Mouse (Mus musculus): ENCODE data around the gene Tbpl2. TPM values are rescaled to one million over a fixed set of nuclear protein-coding genes. Genes with fewer than 3 reads are reported as not detected.

The Tbpl2 gene
- polyA plus RNA-seq, 1 experiment from 2014 or later: not detected

GRCm38 (mm10) chr2:24049344-24049990 lies 46.9 kb downstream of the Tbpl2 start, which contains the start of gene Hnmt:
TSS of gene Hnmt (minus strand) at chr2:24049394.
- peak within 1 kb of the TSS; percentile 29 for H3K4me3 ChIP-seq (replicated peaks; ENCODE audit: low read depth, low read length)
- H3K36me3 ChIP-seq (ENCODE audit: insufficient read depth, low read length): no peaks in the 10 kb centered on the region
- peak within 1 kb of the TSS; percentile 18; the same call in 1 of the 2 replicates for H3K9ac ChIP-seq (ENCODE audit: low read depth, low read length)
- ATAC-seq (replicated peaks; ENCODE audit: low FRiP score, low read depth): no peak
- peak within 1 kb of the TSS; percentile 59 for H3K4me2 ChIP-seq (ENCODE audit: low read length)
- DNase-seq (ENCODE audit: low spot score): no peak
- no peak for TF ChIP-seq CTCF (IDR thresholded peaks at IDR 0.05; ENCODE audit: low read depth)
- H3K27me3 ChIP-seq (ENCODE audit: insufficient read depth, low read length): no peaks in the 10 kb centered on the region
- H3K9me3 ChIP-seq (replicated peaks; ENCODE audit: low read length): no peaks in the 10 kb centered on the region
- H3K4me1 ChIP-seq (replicated peaks; ENCODE audit: insufficient read depth, low read length): no peaks in the 10 kb centered on the region
- H3K27ac ChIP-seq: peak within 1 kb of the TSS; percentile 58
- 45% methylated on average over 7 of the region's 7 CpGs for WGBS

GRCm38 (mm10) chr2:24048480-24049097 lies 47.8 kb downstream of the Tbpl2 start:
- peak overlapping the region; percentile 59 for H3K4me2 ChIP-seq (ENCODE audit: low read length)
- H3K36me3 ChIP-seq (ENCODE audit: insufficient read depth, low read length): no peaks in the 10 kb centered on the region
- H3K27ac ChIP-seq: peak overlapping the region; percentile 58
- no peak overlapping the region; the same call in 1 of the 2 replicates for H3K9ac ChIP-seq (ENCODE audit: low read depth, low read length)
- H3K9me3 ChIP-seq (replicated peaks; ENCODE audit: low read length): no peaks in the 10 kb centered on the region
- 13% methylated on average over 16 of the region's 16 CpGs for WGBS
- H3K27me3 ChIP-seq (ENCODE audit: insufficient read depth, low read length): no peaks in the 10 kb centered on the region
- H3K4me1 ChIP-seq (replicated peaks; ENCODE audit: insufficient read depth, low read length): no peaks in the 10 kb centered on the region
- H3K4me3 ChIP-seq (replicated peaks; ENCODE audit: low read depth, low read length): peak overlapping the region; percentile 29
- ATAC-seq (replicated peaks; ENCODE audit: low FRiP score, low read depth): peak; percentile 82
- no peak for TF ChIP-seq CTCF (IDR thresholded peaks at IDR 0.05; ENCODE audit: low read depth)
- peak; percentile 51 for DNase-seq (ENCODE audit: low spot score)

- Histone ChIP-seq H3K27ac (0 out of 2 replicates have a peak overlapping the region, but pooled peaks have one; percentile 58), H3K4me3 (replicated peaks; ENCODE audit: low read depth, low read length) (peak overlapping the region; percentile 29), H3K9ac (ENCODE audit: low read depth, low read length) (no peak overlapping the region; the same call in 1 of the 2 replicates), H3K36me3 (ENCODE audit: insufficient read depth, low read length) (no peaks in the 10 kb centered on the region), H3K27me3 (ENCODE audit: insufficient read depth, low read length) (no peaks in the 10 kb centered on the region), H3K4me2 (ENCODE audit: low read length) (peak overlapping the region; percentile 59), H3K9me3 (replicated peaks; ENCODE audit: low read length) (no peaks in the 10 kb centered on the region), H3K4me1 (replicated peaks; ENCODE audit: insufficient read depth, low read length) (no peaks in the 10 kb centered on the region)
- no peak for TF ChIP-seq CTCF (IDR thresholded peaks at IDR 0.05; ENCODE audit: low read depth)
- 57% methylated on average over 6 of the region's 6 CpGs for WGBS
- no peak for ATAC-seq (replicated peaks; ENCODE audit: low FRiP score, low read depth)
- DNase-seq (ENCODE audit: low spot score): no peak
Observed at GRCm38 (mm10) chr2:24047551-24048479, 48.6 kb downstream of the Tbpl2 start.

GRCm38 (mm10) chr2:24042901-24043300 lies 53.5 kb downstream of the Tbpl2 start:
- Histone ChIP-seq H3K27me3 (ENCODE audit: insufficient read depth, low read length) (no peaks in the 10 kb centered on the region), H3K27ac (no peak overlapping the region), H3K36me3 (ENCODE audit: insufficient read depth, low read length) (no peaks in the 10 kb centered on the region), H3K9ac (ENCODE audit: low read depth, low read length) (no peak overlapping the region), H3K4me1 (replicated peaks; ENCODE audit: insufficient read depth, low read length) (no peaks in the 10 kb centered on the region), H3K9me3 (replicated peaks; ENCODE audit: low read length) (no peaks in the 10 kb centered on the region), H3K4me2 (ENCODE audit: low read length) (no peak overlapping the region), H3K4me3 (replicated peaks; ENCODE audit: low read depth, low read length) (no peak overlapping the region)
- no peak for TF ChIP-seq CTCF (IDR thresholded peaks at IDR 0.05; ENCODE audit: low read depth)
- ATAC-seq (replicated peaks; ENCODE audit: low FRiP score, low read depth): no peak
- whole genome bisulfite sequencing: 88% methylated on average over 1 of the region's 1 CpGs
- DNase-seq (ENCODE audit: low spot score): no peak

- no peak overlapping the region for H3K4me2 ChIP-seq (ENCODE audit: low read length)
- H3K27ac ChIP-seq: no peak overlapping the region
- no peak for TF ChIP-seq CTCF (IDR thresholded peaks at IDR 0.05; ENCODE audit: low read depth)
- ATAC-seq (replicated peaks; ENCODE audit: low FRiP score, low read depth): no peak
- H3K9me3 ChIP-seq (replicated peaks; ENCODE audit: low read length): no peaks in the 10 kb centered on the region
- no peak overlapping the region for H3K9ac ChIP-seq (ENCODE audit: low read depth, low read length)
- no peak for DNase-seq (ENCODE audit: low spot score)
- WGBS: 94% methylated on average over 1 of the region's 1 CpGs
- no peak overlapping the region for H3K4me3 ChIP-seq (replicated peaks; ENCODE audit: low read depth, low read length)
- H3K27me3 ChIP-seq (ENCODE audit: insufficient read depth, low read length): no peaks in the 10 kb centered on the region
- no peaks in the 10 kb centered on the region for H3K4me1 ChIP-seq (replicated peaks; ENCODE audit: insufficient read depth, low read length)
- no peaks in the 10 kb centered on the region for H3K36me3 ChIP-seq (ENCODE audit: insufficient read depth, low read length)
Observed at GRCm38 (mm10) chr2:24040531-24040930, 55.9 kb downstream of the Tbpl2 start.

Other genes with a start within 250 kb of the Tbpl2 start
- 5.3 and 5.8 TPM in 2 replicates for gene Hnmt, start 47.2 kb downstream of the Tbpl2 start, polyA plus RNA-seq (2015; fragmentation: Nextera tagmentation; extraction: Ambion mirVana)
- gene Il1f8, start 56.6 kb upstream of the Tbpl2 start, polyA plus RNA-seq (2015; fragmentation: Nextera tagmentation; extraction: Ambion mirVana): not detected in 2 replicates
- gene Il1f9, start 89.9 kb upstream of the Tbpl2 start, polyA plus RNA-seq (2015; fragmentation: Nextera tagmentation; extraction: Ambion mirVana): 0.11 and 0.15 TPM in 2 replicates
- 0.58 and 0.93 TPM in 2 replicates for gene Il1f6, start 118.8 kb upstream of the Tbpl2 start, polyA plus RNA-seq (2015; fragmentation: Nextera tagmentation; extraction: Ambion mirVana)
- gene Il1f5, start 180.4 kb upstream of the Tbpl2 start, polyA plus RNA-seq (2015; fragmentation: Nextera tagmentation; extraction: Ambion mirVana): 0.45 TPM in 2 replicates
- gene Il1f10, start 194.6 kb upstream of the Tbpl2 start, polyA plus RNA-seq (2015; fragmentation: Nextera tagmentation; extraction: Ambion mirVana): not detected in 2 replicates
- gene Il1rn, start 240.3 kb upstream of the Tbpl2 start, polyA plus RNA-seq (2015; fragmentation: Nextera tagmentation; extraction: Ambion mirVana): 0.92 TPM in 2 replicates

All from kidney, postnatal 0 days (tissue).